Mouse (Mus musculus) embryonic facial prominence, embryonic 14.5 days (tissue): ENCODE data around the gene Palmd. TPM values are rescaled to one million over a fixed set of nuclear protein-coding genes. Genes with fewer than 3 reads are reported as not detected.
A peak's percentile ranks its signal among the peaks of the same experiment; 100 is the strongest.

ENCODE experiments used
- ATAC-seq: fragments of 200-750 bp; cut with Nextera tagmentation; 2 replicates; pipeline ENCODE4 v1.8.0; 2017; ENCODE audit warnings: low read depth, moderate number of reproducible peaks, moderate TSS enrichment
- DNase-seq: peaks from one replicate; pipeline ENCODE4 v3.0.0-alpha.2; 2015; ENCODE audit warnings: low spot score
- H3K27ac ChIP-seq: fragments of 300-500 bp; sonication (generic); replicated peaks from 2 replicates; pipeline ENCODE4 v1.5.1; 2014; ENCODE audit warnings: low read depth, mild to moderate bottlenecking, low read length, moderate library complexity
- H3K27me3 ChIP-seq: fragments of 300-500 bp; sonication (generic); replicated peaks from 2 replicates; pipeline ENCODE4 v1.6.1; 2014; ENCODE audit warnings: low read length; ENCODE audit not compliant: control insufficient read depth, insufficient read depth
- H3K36me3 ChIP-seq: fragments of 300-500 bp; sonication (generic); 2 replicates; pipeline ENCODE4 v1.6.1; 2014; ENCODE audit warnings: low read length, mixed read lengths; ENCODE audit not compliant: control insufficient read depth, insufficient read depth
- H3K4me1 ChIP-seq: fragments of 300-500 bp; sonication (generic); 2 replicates; pipeline ENCODE4 v1.6.1; 2014; ENCODE audit warnings: antibody characterized with exemption, low read length; ENCODE audit not compliant: control insufficient read depth, insufficient read depth
- H3K4me2 ChIP-seq: fragments of 300-500 bp; sonication (generic); 2 replicates; pipeline ENCODE4 v1.6.1; 2014; ENCODE audit warnings: low read depth, mild to moderate bottlenecking, low read length, moderate library complexity, mixed read lengths
- H3K4me3 ChIP-seq: fragments of 300-500 bp; sonication (generic); 2 replicates; pipeline ENCODE4 v1.5.1; 2014; ENCODE audit warnings: low read depth, mild to moderate bottlenecking, low read length
- H3K9ac ChIP-seq: fragments of 300-500 bp; sonication (generic); 2 replicates; pipeline ENCODE4 v1.6.1; 2014; ENCODE audit warnings: low read depth, mild to moderate bottlenecking, low read length, moderate library complexity, mixed read lengths
- H3K9me3 ChIP-seq: fragments of 300-500 bp; sonication (generic); 2 replicates; pipeline ENCODE4 v1.6.1; 2016; ENCODE audit warnings: low read length; ENCODE audit not compliant: control insufficient read depth
- WGBS: fragments of 180-500 bp; shearing (Covaris S2); extraction: QIAGEN DNeasy Blood & Tissue Kit; methylation state at CpG from one replicate; pipeline ENCODE4 v1.1.7; 2014; 5-methylcytosine and 5-hydroxymethylcytosine counted together
- polyA plus RNA-seq: library from polyadenylated mRNA; unstranded; fragments of >200 nt; fragmentation: Nextera tagmentation; extraction: Ambion mirVana; gene quantifications from 2 replicates; pipeline ENCODE4 v1.2.1, GENCODE M21; 2014

The Palmd gene
- polyA plus RNA-seq, 1 experiment from 2014 or later: 24.5 TPM

GRCm38 (mm10) chr3:116986451-116986850 is 17.7 kb upstream of the Palmd start:
- no peak for DNase-seq
- Histone ChIP-seq H3K27ac (no peak overlapping the region), H3K4me1 (peaks cover 11% of the 10 kb centered on the region), H3K27me3 (no peaks in the 10 kb centered on the region), H3K4me3 (no peak overlapping the region), H3K9ac (no peak overlapping the region), H3K9me3 (no peaks in the 10 kb centered on the region), H3K4me2 (no peak overlapping the region), H3K36me3 (no peaks in the 10 kb centered on the region)
- no peak for ATAC-seq
- 54% methylated on average over 2 of the region's 2 CpGs for WGBS

- Histone ChIP-seq H3K9me3 (no peaks in the 10 kb centered on the region), H3K36me3 (no peaks in the 10 kb centered on the region), H3K9ac (no peak overlapping the region), H3K4me2 (no peak overlapping the region), H3K27ac (no peak overlapping the region), H3K4me3 (no peak overlapping the region), H3K27me3 (no peaks in the 10 kb centered on the region), H3K4me1 (peaks cover 11% of the 10 kb centered on the region)
- ATAC-seq (peak; percentile 45; the same call in 1 of the 2 replicates), DNase-seq (peak; percentile 21)
- 52% methylated on average over 1 of the region's 1 CpGs for WGBS
Measured at GRCm38 (mm10) chr3:116985741-116986140, 17.0 kb upstream of the Palmd start.

GRCm38 (mm10) chr3:116985042-116985455 is 16.3 kb upstream of the Palmd start:
- WGBS: 16% methylated on average over 1 of the region's 1 CpGs
- ATAC-seq: peak; percentile 89; the same call in 1 of the 2 replicates

GRCm38 (mm10) chr3:116981811-116982575 is 13.2 kb upstream of the Palmd start:
- Histone ChIP-seq H3K27me3 (no peaks in the 10 kb centered on the region), H3K36me3 (no peaks in the 10 kb centered on the region), H3K4me1 (peaks cover 11% of the 10 kb centered on the region), H3K9me3 (peaks cover 9% of the 10 kb centered on the region), H3K4me3 (no peak overlapping the region), H3K4me2 (no peak overlapping the region), H3K27ac (no peak overlapping the region), H3K9ac (no peak overlapping the region)
- 75% methylated on average over 9 of the region's 9 CpGs for WGBS
- DNase-seq (no peak), ATAC-seq (no peak)

More at GRCm38 (mm10) chr3:116985042-116985455, 16.3 kb upstream of the Palmd start:
- Histone ChIP-seq H3K27me3 (no peaks in the 10 kb centered on the region), H3K9ac (no peak overlapping the region), H3K4me3 (no peak overlapping the region), H3K4me1 (peaks cover 11% of the 10 kb centered on the region), H3K9me3 (no peaks in the 10 kb centered on the region), H3K36me3 (no peaks in the 10 kb centered on the region), H3K27ac (no peak overlapping the region), H3K4me2 (no peak overlapping the region)
- DNase-seq: peak; percentile 83

GRCm38 (mm10) chr3:116969786-116970185 is 999 bp upstream of the Palmd start:
- ATAC-seq (no peak), DNase-seq (no peak)
- H3K4me1 ChIP-seq: no peaks in the 10 kb centered on the region
- H3K27me3 ChIP-seq: no peaks in the 10 kb centered on the region
- no peaks in the 10 kb centered on the region for H3K36me3 ChIP-seq
- H3K4me2 ChIP-seq: no peak overlapping the region
- H3K27ac ChIP-seq: no peak overlapping the region
- no peak overlapping the region for H3K4me3 ChIP-seq
- WGBS: 51% methylated on average over 5 of the region's 5 CpGs
- H3K9me3 ChIP-seq: peaks cover 5% of the 10 kb centered on the region; the same call in 1 of the 2 replicates
- no peak overlapping the region for H3K9ac ChIP-seq

- peaks cover 5% of the 10 kb centered on the region; the same call in 1 of the 2 replicates for H3K9me3 ChIP-seq
- DNase-seq (no peak), ATAC-seq (no peak)
- H3K4me3 ChIP-seq: peak overlapping the region; percentile 39
- 17% methylated on average over 5 of the region's 5 CpGs for WGBS
- peak overlapping the region; percentile 56; the same call in 1 of the 2 replicates for H3K27ac ChIP-seq
- H3K9ac ChIP-seq: peak overlapping the region; percentile 64
- no peaks in the 10 kb centered on the region for H3K4me1 ChIP-seq
- H3K27me3 ChIP-seq: no peaks in the 10 kb centered on the region
- H3K4me2 ChIP-seq: peak overlapping the region; percentile 69
- no peaks in the 10 kb centered on the region for H3K36me3 ChIP-seq
Measured at GRCm38 (mm10) chr3:116969003-116969402, 216 bp upstream of the Palmd start.

GRCm38 (mm10) chr3:116967967-116968366 is 820 bp downstream of the Palmd start, which contains the start of gene 4930455H04Rik:
4930455H04Rik (plus strand) TSS chr3:116968267.
- Histone ChIP-seq H3K27ac (peak within 1 kb of the TSS; percentile 56), H3K36me3 (no peaks in the 10 kb centered on the region), H3K4me2 (peak within 1 kb of the TSS; percentile 69), H3K4me3 (peak within 1 kb of the TSS; percentile 39), H3K27me3 (no peaks in the 10 kb centered on the region), H3K9me3 (peaks cover 5% of the 10 kb centered on the region; the same call in 1 of the 2 replicates), H3K9ac (peak within 1 kb of the TSS; percentile 64), H3K4me1 (no peaks in the 10 kb centered on the region)
- no peak for ATAC-seq
- WGBS: 41% methylated on average over 4 of the region's 4 CpGs
- no peak for DNase-seq

GRCm38 (mm10) chr3:116967436-116967835 is 1.4 kb downstream of the Palmd start:
- 0 out of 2 replicates have a peak overlapping the region, but pooled peaks have one; percentile 10 for H3K9ac ChIP-seq
- no peaks in the 10 kb centered on the region for H3K27me3 ChIP-seq
- peaks cover 5% of the 10 kb centered on the region; the same call in 1 of the 2 replicates for H3K9me3 ChIP-seq
- H3K4me3 ChIP-seq: peak overlapping the region; percentile 39
- H3K4me2 ChIP-seq: peak overlapping the region; percentile 69
- WGBS: 77% methylated on average over 6 of the region's 6 CpGs
- H3K36me3 ChIP-seq: no peaks in the 10 kb centered on the region
- H3K27ac ChIP-seq: no peak overlapping the region
- ATAC-seq: no peak
- DNase-seq: no peak
- no peaks in the 10 kb centered on the region for H3K4me1 ChIP-seq
